Mouse (Mus musculus) cerebellum, adult 8-10 months (tissue): Measurements from ENCODE around the gene Car15.

Experiments
- DNase-seq: peaks from one replicate; pipeline ENCODE4 v3.0.0; 2022

Gene Car15

DNA sequence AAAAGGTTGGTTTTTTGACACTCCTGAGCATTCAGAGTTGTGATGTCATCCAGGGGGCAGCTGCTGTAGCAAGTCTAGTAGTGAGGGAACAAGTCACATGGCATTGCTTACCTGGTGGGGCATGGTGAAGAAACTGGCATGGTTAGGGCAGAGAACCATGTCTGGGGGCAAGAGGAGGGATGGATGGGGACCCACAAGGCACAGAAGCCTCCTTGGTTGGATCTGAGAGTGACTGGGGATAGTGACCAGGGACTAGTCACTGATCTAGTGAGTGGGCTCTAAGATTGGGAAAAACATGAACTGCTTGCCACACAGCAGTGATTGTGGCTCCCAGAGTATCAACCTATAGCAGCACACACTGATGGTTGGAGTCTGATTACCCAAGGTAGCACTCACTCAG is 38.6 kb downstream of the Car15 start:
- no peak for DNase-seq

- DNase-seq: no peak
These were observed 39.6 kb downstream of the Car15 start for GRCm38 (mm10) chr16:17798321-17799180.

- no peak for DNase-seq
These were observed 40.3 kb downstream of the Car15 start for GRCm38 (mm10) chr16:17797812-17798311.

GRCm38 (mm10) chr16:17796971-17797811 is 41.0 kb downstream of the Car15 start, which contains the start of gene Scarf2:
Scarf2 (plus strand) TSS chr16:17797282.
- DNase-seq: no peak

- no peak for DNase-seq
These were observed 41.6 kb downstream of the Car15 start for GRCm38 (mm10) chr16:17796519-17796918.

DNA sequence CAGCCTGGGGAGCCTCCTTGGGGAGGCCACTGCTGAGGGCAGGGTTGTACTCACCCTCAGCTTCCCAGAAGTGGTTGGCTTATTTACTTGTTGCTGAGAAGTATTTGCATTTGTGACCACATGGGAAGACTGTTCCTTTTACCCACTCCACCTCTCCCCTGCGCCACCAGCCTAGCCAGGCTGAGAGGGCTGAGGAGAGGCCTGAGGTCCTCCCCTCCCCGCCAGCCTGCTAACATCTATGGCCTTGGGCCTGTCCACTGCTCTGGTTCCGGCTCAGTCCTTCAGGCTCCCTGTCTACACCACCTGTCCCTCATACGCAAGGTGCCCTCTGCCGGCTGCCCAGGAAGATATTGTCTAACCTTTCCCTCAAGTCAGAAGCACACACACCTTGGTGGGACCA is 42.5 kb downstream of the Car15 start:
- DNase-seq: no peak

DNA sequence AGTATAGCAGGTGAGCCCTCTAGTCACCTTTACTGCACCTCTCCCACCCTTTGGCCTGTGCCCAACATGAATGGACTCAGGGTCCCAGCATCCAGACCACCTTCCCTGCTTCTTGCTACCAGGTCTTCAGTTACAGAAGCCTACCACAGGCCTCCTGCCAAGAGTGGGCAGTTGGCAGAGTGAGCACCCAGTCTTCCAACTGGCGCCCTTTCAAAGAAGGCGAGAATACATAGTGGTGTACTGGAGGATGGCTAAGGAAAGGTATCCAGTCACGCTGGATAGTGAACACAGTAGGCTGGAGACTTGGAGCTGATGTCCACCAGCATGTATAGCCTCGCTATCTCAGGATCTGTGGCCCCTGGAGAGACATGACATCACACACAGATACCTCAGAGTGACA is 44.1 kb downstream of the Car15 start:
- DNase-seq: no peak

GRCm38 (mm10) chr16:17792728-17793127 is 45.4 kb downstream of the Car15 start:
- no peak for DNase-seq

DNA sequence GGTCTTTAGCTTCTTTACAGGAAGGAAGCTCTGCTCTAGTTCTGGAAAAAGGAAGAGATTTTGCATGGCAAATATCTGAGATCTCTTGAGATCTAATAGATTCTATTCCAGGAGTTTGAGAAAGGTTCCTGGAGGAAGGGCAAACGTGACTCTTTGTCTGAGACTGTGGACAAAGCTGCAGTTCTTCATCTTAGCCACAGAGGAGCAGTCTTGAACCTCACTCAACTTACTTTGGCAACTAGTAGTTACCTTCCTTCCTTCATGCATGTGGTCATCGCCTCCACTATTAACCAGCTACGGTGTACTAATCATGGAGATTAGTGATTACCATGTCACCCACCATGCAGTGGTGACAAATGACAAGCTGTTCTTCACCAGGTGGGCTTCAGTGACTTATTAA is 52.8 kb downstream of the Car15 start:
- DNase-seq: no peak
